Mouse (Mus musculus) midbrain, embryonic 14.5 days (tissue): ENCODE results near the gene Fxyd5. TPM values are rescaled to one million over a fixed set of nuclear protein-coding genes. Genes with fewer than 3 reads are reported as not detected.
A peak's percentile ranks its signal among the peaks of the same experiment; 100 is the strongest.

Experiments used
- ATAC-seq: fragments of 200-750 bp; cut with Nextera tagmentation; 2 replicates; pipeline ENCODE4 v1.8.0; 2017; ENCODE audit warnings: moderate number of reproducible peaks, moderate library complexity; ENCODE audit not compliant: low FRiP score, low TSS enrichment
- DNase-seq: peaks from one replicate; pipeline ENCODE4 v3.0.0-alpha.2; 2015
- H3K27ac ChIP-seq: fragments of 300-500 bp; sonication (generic); replicated peaks from 2 replicates; pipeline ENCODE4 v1.5.1; 2014; ENCODE audit warnings: mild to moderate bottlenecking, low read depth, low read length, moderate library complexity
- H3K27me3 ChIP-seq: fragments of 300-500 bp; sonication (generic); 2 replicates; pipeline ENCODE4 v1.6.1; 2014; ENCODE audit warnings: low read length, control low read depth, mixed read lengths; ENCODE audit not compliant: control insufficient read depth, insufficient read depth
- H3K36me3 ChIP-seq: fragments of 300-500 bp; sonication (generic); 2 replicates; pipeline ENCODE4 v1.6.1; 2014; ENCODE audit warnings: low read length, control low read depth; ENCODE audit not compliant: control insufficient read depth, insufficient read depth
- H3K4me1 ChIP-seq: fragments of 300-500 bp; sonication (generic); 2 replicates; pipeline ENCODE4 v1.6.1; 2014; ENCODE audit warnings: mild to moderate bottlenecking, antibody characterized with exemption, low read length, control low read depth; ENCODE audit not compliant: control insufficient read depth, insufficient read depth
- H3K4me2 ChIP-seq: fragments of 300-500 bp; sonication (generic); 2 replicates; pipeline ENCODE4 v1.6.1; 2014; ENCODE audit warnings: mild to moderate bottlenecking, low read length, moderate library complexity
- H3K4me3 ChIP-seq: fragments of 300-500 bp; sonication (generic); replicated peaks from 2 replicates; pipeline ENCODE4 v1.5.1; 2014; ENCODE audit warnings: low read depth, low read length
- H3K9ac ChIP-seq: fragments of 300-500 bp; sonication (generic); replicated peaks from 2 replicates; pipeline ENCODE4 v1.6.1; 2014; ENCODE audit warnings: mild to moderate bottlenecking, low read length, moderate library complexity
- H3K9me3 ChIP-seq: fragments of 300-500 bp; sonication (generic); 2 replicates; pipeline ENCODE4 v1.6.1; 2016; ENCODE audit warnings: low read length, control low read depth, mixed read lengths; ENCODE audit not compliant: control insufficient read depth
- WGBS: fragments of 180-500 bp; shearing (Covaris S2); extraction: QIAGEN DNeasy Blood & Tissue Kit; methylation state at CpG from one replicate; pipeline ENCODE4 v1.1.7; 2014; 5-methylcytosine and 5-hydroxymethylcytosine counted together
- polyA plus RNA-seq: library from polyadenylated mRNA; unstranded; fragments of >200 nt; fragmentation: Nextera tagmentation; extraction: Ambion mirVana; gene quantifications from 2 replicates; pipeline ENCODE4 v1.2.1, GENCODE M21; 2014

Gene Fxyd5
- polyA plus RNA-seq, 1 experiment from 2014 or later, result 10.8 TPM

DNA sequence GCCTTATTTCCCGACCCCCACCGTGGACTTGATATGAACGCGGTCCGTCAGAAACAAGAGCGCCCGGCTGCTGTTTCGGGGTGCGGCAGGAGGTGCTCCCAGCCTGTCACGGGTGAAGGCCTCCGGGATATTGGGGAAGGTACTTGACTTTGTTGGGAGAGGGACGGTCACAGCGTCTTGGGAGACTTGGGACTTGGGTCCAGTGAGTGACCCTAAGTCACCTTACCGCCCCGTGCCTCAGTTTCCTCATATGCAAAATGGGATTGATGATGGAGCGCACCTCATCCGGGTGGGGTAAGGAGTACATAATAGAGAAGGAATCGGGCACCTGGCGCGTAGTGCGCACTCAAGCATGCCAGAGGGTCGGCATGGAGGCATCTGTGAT is 10.0 kb upstream of the Fxyd5 start:
- Histone ChIP-seq H3K4me1 (peaks cover 24% of the 10 kb centered on the region), H3K9me3 (no peaks in the 10 kb centered on the region), H3K27ac (no peak overlapping the region), H3K36me3 (no peaks in the 10 kb centered on the region), H3K4me2 (peak overlapping the region; percentile 63), H3K9ac (0 out of 2 replicates have a peak overlapping the region, but pooled peaks have one; percentile 29), H3K27me3 (peaks cover 38% of the 10 kb centered on the region), H3K4me3 (peak overlapping the region; percentile 14; the same call in 1 of the 2 replicates)
- no peak for DNase-seq
- ATAC-seq, result no peak
- WGBS, result 3% methylated on average over 22 of the region's 22 CpGs

DNA sequence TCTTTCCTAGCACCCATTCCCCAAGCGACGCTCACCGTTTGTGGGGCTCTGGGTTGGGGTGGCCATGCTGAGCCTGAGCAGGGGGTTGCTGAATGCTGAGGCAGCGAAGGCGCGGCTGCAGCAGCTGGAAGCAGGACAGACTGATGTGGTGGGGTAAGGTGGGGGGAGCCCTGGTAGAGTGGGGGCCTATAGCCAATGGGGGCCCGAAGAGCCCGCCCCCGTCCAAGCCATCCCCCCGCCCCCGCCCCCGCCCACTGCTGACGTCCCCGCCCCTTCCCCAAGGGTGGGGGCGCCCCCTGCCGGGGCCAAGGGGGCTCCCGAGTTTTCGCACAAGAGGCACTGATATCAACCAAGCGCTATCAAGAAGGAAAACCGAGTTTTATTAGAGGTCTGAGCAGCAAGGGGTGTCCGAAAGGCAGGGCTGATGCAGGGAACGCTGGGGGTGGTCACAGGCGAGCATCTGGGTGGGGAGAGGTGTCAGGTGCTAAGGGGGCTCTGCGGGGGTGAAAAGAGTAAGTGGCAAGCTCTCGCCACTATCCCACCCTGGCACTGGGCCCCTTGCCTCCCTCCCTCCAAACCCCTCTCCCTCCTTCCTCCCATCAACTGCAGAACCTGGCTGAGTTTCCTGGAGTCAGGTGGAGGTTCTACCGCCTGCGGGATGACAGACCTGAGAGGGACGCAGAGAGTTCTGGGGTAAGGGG is 9.2 kb upstream of the Fxyd5 start, which contains the start of gene Fxyd7:
TSS of gene Fxyd7 (minus strand) at position 147 of the 701 bp plus-strand sequence.
- under 1% methylated on average over 27 of the region's 28 CpGs for WGBS
- H3K4me1 ChIP-seq, result peaks cover 24% of the 10 kb centered on the region
- H3K36me3 ChIP-seq, result no peaks in the 10 kb centered on the region
- no peaks in the 10 kb centered on the region for H3K9me3 ChIP-seq
- peak; percentile 67 for DNase-seq
- H3K9ac ChIP-seq, result peak within 1 kb of the TSS; percentile 56
- H3K4me2 ChIP-seq, result peak within 1 kb of the TSS; percentile 63
- H3K4me3 ChIP-seq, result peak within 1 kb of the TSS; percentile 38
- peak within 1 kb of the TSS; percentile 63 for H3K27ac ChIP-seq
- ATAC-seq, result peak; percentile 31; the same call in 1 of the 2 replicates
- peaks cover 38% of the 10 kb centered on the region for H3K27me3 ChIP-seq

DNA sequence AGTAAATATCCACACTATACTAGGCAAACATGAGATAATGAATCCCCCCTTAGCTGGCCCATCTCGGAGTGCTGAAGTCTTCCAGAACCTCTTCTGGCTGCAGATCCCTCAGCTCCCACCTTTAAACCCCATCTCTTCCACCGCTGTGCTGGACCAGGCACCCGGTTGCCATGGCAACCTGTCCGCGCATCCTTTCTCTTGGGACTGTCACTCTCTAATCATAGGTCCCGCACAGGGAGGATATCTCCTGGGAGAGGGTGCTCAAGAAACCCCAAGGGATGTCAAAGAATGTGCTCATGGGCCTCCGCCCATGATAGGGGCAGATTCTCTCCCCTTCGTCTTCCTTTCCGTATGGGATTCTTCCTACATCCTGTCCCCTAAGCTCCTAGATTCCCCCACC is 8.6 kb upstream of the Fxyd5 start:
- Histone ChIP-seq H3K27ac (peak overlapping the region; percentile 63; the same call in 1 of the 2 replicates), H3K4me1 (peaks cover 24% of the 10 kb centered on the region), H3K4me2 (peak overlapping the region; percentile 63), H3K27me3 (peaks cover 38% of the 10 kb centered on the region), H3K9ac (peak overlapping the region; percentile 56), H3K4me3 (peak overlapping the region; percentile 38), H3K36me3 (no peaks in the 10 kb centered on the region), H3K9me3 (no peaks in the 10 kb centered on the region)
- DNase-seq (peak; percentile 81), ATAC-seq (no peak)
- 0% methylated on average over 9 of the region's 9 CpGs for WGBS

DNA sequence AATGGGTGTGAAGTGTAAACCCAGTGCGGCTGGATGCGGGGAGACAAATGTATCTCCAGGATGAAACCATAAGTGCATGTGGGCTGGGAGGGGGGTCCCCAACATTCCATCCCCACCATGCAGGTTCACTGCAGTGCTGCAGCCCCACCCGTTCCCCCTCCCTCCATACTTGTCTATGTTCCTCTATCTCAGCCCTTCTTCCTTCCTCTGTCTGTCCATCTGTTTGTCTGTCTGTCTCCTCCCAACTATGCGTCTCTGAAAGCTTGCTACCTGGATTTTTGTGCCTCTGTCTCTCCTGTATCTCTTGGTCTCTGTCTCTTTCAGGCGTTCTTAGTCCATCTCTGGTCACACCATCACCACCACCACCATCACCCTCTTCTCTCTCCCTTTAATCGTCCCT is 8.2 kb upstream of the Fxyd5 start:
- H3K27me3 ChIP-seq, result peaks cover 38% of the 10 kb centered on the region
- peak overlapping the region; percentile 63 for H3K4me2 ChIP-seq
- WGBS, result 1% methylated on average over 6 of the region's 6 CpGs
- H3K4me3 ChIP-seq, result peak overlapping the region; percentile 38
- H3K27ac ChIP-seq, result peak overlapping the region; percentile 63
- H3K36me3 ChIP-seq, result no peaks in the 10 kb centered on the region
- ATAC-seq, result no peak
- H3K4me1 ChIP-seq, result peaks cover 24% of the 10 kb centered on the region
- peak overlapping the region; percentile 56 for H3K9ac ChIP-seq
- no peak for DNase-seq
- no peaks in the 10 kb centered on the region for H3K9me3 ChIP-seq

DNA sequence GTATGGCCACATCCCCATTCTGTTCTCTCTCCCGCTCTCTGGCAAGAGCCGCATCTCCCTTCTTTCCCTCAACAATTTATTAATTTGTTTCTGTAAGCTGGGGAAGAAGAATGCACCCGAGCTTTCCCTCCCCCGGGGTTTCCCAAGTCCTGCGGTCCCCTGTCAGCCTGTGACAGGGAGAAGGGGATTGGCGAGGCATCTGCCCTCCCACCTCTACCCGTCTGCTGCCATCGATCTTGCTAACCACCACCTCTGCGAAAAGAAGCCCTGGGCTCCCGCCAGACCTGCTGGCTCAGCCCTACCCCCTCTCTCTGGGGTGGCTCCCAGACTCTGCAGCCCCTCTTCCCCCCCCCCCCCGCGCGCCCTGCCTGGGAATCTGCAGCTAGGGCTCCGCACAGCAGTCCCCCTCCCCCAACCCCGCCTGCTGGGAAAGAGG is 7.6 kb upstream of the Fxyd5 start:
- ATAC-seq, result peak; percentile 22; the same call in 1 of the 2 replicates
- Histone ChIP-seq H3K27ac (peak overlapping the region; percentile 63), H3K4me2 (peak overlapping the region; percentile 63), H3K9ac (peak overlapping the region; percentile 56), H3K9me3 (no peaks in the 10 kb centered on the region), H3K4me1 (peaks cover 24% of the 10 kb centered on the region), H3K36me3 (no peaks in the 10 kb centered on the region), H3K4me3 (peak overlapping the region; percentile 38), H3K27me3 (peaks cover 38% of the 10 kb centered on the region)
- peak; percentile 60 for DNase-seq
- WGBS, result under 1% methylated on average over 12 of the region's 15 CpGs

DNA sequence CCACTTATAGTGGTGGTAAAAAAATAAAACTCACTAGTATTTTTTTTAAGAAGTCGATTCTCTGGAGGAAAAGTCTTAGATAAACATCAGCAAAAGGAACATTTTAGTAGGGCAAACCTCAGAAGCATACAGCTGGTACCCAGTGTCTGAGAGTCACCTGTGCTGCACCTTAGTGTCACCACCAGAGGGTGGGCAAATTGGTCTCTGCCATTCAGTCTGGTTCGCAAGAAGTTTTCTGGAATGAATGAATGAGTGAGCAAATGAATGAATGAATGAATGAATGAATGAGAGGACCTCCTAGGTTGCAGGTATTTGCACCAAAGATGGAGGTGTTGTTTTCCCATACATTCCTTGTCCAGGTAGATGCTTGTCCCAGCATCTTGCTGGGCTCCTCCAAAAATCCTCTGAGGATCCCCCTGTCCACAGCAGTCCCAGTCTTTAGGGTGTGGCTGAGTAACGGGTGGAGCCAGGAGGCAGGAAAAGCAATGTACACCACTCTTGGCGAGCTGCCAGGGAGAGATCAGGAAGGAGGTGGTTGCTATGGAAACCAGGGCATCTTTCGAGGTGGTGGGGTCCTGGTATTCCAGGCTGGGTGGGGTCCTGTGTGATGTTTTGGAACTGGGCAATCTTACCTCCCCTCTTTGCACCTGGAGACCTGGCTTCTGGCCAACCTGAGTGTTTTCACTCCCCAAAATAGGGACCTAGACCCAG is 7.0 kb upstream of the Fxyd5 start:
- H3K4me3 ChIP-seq, result peak overlapping the region; percentile 38
- no peaks in the 10 kb centered on the region for H3K9me3 ChIP-seq
- peak overlapping the region; percentile 56 for H3K9ac ChIP-seq
- peak overlapping the region; percentile 63 for H3K27ac ChIP-seq
- peaks cover 38% of the 10 kb centered on the region for H3K27me3 ChIP-seq
- ATAC-seq (0 out of 2 replicates have a peak, but pooled peaks have one; percentile 9), DNase-seq (peak; percentile 90)
- 18% methylated on average over 5 of the region's 5 CpGs for WGBS
- H3K4me2 ChIP-seq, result peak overlapping the region; percentile 63
- peaks cover 24% of the 10 kb centered on the region for H3K4me1 ChIP-seq
- H3K36me3 ChIP-seq, result no peaks in the 10 kb centered on the region

DNA sequence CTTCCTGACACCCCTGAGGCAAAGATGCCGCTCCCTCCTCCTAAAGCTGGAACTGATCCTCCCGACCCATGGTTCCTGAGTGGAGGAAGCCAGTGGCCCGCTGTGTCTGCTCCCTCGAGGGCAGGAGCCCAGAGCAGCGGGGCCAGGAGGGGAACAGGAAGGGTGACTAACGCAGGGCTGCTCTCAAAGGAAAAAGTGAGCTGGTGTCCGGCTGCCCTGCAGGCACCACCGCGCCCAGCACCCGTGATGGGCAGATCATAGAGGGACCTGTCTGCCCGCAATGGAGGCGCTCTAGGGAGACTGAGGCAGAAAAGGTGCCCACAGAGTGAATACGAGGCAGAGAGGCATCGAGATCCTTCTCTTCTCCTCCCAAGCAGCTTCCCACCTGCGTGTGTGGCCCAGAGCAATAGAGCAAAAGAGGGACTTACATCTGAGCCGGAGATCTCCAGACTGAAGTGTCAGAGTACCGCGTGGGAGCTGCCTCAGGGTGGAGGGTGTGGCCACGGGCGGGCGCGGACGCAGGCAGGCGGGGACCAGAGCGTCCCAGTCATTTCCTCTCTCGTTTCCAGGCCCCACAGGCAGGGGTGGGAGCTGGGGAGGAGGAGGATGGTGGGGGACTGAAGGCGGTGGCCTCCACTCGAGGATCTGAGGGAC is 492 bp downstream of the Fxyd5 start:
- Histone ChIP-seq H3K9ac (no peak overlapping the region), H3K27me3 (peaks cover 5% of the 10 kb centered on the region), H3K36me3 (no peaks in the 10 kb centered on the region), H3K4me1 (no peaks in the 10 kb centered on the region), H3K27ac (no peak overlapping the region), H3K9me3 (no peaks in the 10 kb centered on the region), H3K4me2 (peak overlapping the region; percentile 41), H3K4me3 (peak overlapping the region; percentile 12; the same call in 1 of the 2 replicates)
- DNase-seq (no peak), ATAC-seq (no peak)
- 3% methylated on average over 28 of the region's 28 CpGs for WGBS

DNA sequence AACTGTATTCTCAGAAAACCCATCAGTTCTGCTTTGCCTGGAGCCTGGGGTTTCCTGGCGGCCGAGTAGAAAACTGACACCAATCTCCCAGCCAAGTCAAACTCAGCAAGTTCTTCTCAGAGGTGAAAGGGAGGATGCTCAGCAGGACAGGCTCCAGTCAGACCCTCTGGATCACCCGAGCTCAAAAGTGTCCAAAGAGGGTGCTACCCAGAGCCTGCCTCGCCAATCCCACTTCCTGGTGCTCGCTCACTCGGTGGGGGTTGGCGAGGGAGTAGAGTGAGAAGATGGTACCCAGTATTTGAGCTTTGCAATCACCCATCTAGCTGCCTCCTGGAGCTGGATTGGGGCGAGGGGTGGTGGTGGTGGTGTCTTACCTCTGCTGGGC is 1.3 kb downstream of the Fxyd5 start:
- Histone ChIP-seq H3K9me3 (no peaks in the 10 kb centered on the region), H3K4me2 (no peak overlapping the region), H3K36me3 (no peaks in the 10 kb centered on the region), H3K9ac (no peak overlapping the region), H3K27me3 (peaks cover 5% of the 10 kb centered on the region), H3K4me1 (no peaks in the 10 kb centered on the region), H3K4me3 (no peak overlapping the region), H3K27ac (no peak overlapping the region)
- DNase-seq, result no peak
- ATAC-seq, result no peak
- WGBS, result 29% methylated on average over 8 of the region's 8 CpGs
